Mouse (Mus musculus) left cerebral cortex, adult 9 months (tissue): ENCODE measurements around the gene Spice1.

Experiments
- DNase-seq, 2 experiments: peaks; one replicate each; pipeline ENCODE4 v3.0.0; 2022; ENCODE audit warnings: low spot score in 2 of 2

The Spice1 gene

DNA sequence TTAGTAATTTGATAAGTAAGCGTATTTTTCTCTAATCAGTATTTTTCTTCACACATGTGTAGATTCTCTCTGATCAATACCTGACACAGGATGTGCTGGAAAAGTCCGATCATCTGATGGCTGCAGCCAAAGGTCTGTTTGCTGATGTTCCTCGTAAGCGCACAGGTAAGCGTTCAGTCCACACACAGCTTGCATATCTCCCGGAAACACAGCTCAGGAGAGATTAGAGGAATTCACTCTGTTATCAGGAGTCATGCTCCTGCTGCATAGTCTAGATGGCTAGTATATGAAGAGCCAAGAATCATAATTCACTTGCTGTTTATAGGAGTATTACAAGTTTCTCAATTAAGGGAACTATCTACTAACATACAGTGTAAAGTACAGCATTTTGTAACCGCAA lies 18.6 kb downstream of the Spice1 start:
- DNase-seq, result no peak

- DNase-seq, result no peak
These were observed 28.5 kb downstream of the Spice1 start for GRCm38 (mm10) chr16:44375459-44375858.

DNA sequence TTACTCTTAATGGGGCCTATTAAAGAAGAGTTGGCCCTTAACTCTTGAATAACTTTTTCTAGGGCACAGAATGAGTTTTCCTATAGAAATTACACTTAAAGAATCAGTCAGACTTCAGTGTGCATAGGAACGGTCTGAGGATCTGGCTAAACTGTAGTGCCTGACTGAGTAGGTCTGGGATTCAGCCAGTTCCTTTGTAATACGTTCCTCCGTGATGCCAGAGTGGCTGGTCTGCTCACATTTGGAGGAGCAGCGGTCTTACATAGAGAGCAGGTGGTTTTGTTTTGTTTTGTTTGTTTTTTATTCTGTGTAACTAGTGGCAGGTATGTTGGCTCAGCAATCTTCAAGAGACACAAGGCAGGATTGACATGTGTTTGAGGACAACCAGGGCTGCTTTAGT lies 33.1 kb downstream of the Spice1 start:
- DNase-seq, result no peak

- DNase-seq, result no peak
These were observed 34.7 kb downstream of the Spice1 start for GRCm38 (mm10) chr16:44381578-44381977.

DNA sequence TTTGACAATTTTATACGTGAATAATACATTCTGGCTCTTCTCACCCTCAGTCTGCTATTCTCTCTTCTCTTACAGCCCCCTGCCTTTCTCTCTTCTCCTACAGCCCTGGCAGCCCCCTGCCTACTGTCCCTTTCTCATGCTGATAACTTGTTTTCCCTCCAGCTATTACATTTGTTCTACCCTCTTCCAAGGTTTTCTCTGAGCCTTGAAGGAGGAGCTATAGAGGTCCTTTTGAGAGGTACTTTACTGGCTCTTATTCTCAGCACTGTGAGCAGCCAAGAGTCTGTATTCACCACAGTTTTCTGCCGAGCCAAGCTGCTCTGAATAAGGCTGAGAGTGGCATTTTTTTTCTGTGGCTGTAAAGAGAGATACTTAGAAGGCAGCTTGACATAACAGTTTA lies 36.6 kb downstream of the Spice1 start:
- DNase-seq, result no peak

GRCm38 (mm10) chr16:44384251-44384650 lies 37.3 kb downstream of the Spice1 start:
- no peak for DNase-seq

DNA sequence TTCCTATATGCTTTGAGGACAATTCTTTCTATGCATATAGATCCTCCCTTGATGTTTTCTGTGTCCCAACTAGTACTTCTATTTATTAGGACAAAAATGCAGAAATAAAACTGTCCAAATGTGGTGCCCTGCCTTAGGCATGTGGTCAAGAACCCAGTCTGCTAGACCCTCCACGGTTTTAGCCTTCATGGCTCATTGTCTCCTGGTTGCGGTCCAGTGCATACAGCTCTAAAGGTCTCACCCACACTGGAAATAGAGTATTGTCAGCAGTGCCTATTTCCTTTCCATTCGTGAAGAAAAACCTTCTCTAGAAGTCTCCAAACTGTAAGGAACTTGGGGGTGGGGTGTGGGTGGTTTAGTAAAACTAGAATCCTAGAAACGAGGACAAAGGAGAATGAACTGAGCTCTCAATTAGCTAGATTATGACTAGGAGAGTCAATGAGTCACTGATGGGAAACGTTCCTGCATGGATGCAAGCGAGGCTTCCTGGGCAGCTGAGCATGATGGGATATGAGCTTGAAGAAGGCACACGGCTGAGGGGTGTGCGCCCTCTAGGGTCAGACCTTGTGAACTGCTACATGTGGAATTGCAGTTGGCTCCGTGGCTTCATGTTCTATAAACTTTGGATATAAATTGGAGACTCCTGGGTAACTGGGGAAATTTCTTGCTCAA lies 45.1 kb downstream of the Spice1 start:
- DNase-seq, result peak; percentile 77 to 83

- peak; percentile 77 to 90 for DNase-seq
These were observed 47.8 kb downstream of the Spice1 start, which contains the start of gene Cfap44 for GRCm38 (mm10) chr16:44394577-44395243. TSS of gene Cfap44 (plus strand) at chr16:44394796.

DNA sequence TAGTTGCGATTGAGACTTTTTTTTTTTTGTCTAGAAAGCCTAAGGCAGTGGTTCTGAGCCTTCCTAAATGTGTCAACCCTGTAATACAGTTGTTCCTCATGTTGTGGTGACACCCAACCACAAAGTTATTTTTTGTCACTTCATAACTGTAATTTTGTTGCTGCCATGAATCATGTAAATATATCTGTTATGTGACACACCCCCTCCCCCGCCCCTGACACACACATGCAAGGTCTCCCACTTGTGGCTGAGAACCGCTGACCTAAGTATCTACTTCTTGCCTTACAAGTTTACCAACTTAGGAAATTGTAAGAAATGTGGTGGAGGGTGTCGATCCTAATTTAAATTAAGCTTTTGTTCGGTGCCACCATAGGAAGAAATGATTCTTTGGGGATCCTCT lies 58.0 kb downstream of the Spice1 start:
- DNase-seq, result no peak

GRCm38 (mm10) chr16:44407211-44407610 lies 60.3 kb downstream of the Spice1 start:
- no peak for DNase-seq

DNA sequence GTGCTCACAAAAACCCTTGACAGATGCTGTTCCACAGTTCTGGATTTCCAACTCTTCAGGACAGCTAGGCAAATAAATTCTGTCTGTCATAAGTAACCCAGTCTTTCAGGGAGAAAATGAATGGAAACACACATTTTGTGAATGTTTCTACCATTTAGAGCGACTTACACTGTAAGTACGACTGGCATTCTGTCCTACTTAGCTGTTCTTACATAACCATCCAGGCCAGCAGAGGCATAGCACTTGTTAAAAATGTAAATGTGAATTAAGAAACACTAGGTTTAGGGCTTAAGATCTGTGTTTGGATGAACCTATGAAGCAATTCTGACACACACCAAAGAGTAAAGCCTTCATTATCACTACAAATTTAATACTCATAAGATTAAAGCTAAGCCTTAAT lies 61.4 kb downstream of the Spice1 start:
- no peak for DNase-seq

DNA sequence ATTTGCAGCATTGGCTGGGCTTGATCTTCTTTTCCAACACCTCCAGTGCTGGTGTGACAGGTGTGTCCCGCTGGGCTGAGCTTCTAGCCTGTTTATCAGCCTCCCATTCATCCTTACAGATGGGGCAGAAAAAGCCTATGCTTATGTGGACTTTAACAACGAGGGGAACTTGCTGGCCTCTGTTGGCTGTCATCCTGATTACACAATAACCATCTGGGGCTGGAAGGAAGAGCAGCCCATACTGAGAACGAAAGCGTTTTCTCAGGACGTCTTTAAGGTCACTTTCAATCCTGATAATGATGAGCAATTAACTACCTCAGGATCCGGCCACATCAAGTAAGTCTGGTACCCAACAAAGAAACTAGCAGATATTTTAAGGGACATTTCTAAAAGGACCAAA lies 63.3 kb downstream of the Spice1 start:
- DNase-seq, result no peak

DNA sequence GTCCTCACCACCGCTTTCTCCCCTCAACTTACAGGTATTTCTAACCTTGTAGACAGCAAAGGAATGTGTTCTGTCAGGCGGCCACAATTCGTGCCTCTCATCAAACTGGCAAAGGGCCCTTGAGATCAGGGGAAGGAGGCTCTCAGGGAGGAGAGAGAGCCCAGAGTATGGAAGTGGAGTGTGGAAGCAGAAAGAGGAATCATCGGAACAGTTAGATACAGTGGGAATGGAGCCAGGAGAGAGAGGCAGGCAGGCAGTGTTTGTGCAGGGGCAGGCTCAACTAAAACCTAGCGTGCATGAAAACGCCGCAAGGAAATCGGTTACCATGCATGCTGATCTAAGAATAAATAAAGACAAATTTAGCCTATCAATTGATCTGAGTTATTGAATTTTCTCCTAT lies 70.7 kb downstream of the Spice1 start:
- no peak for DNase-seq

DNA sequence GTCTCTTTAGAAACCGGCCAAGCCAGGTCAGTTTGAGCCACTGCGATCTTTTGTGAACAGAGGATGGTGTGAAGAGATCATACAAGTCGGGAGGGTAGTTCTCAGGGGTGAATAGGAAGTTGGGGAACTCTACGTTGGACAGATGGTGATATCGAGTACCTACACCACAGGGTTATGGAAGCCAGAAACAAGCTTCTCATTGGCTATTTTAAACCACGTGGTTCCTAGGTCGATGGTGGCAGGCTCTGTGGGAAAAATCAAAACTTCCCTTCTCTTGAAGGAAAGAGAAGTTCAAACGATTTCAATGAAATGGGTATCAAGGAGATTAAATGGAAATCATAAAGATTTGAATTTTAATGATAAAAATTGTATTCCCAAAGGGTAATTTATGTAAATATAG lies 74.8 kb downstream of the Spice1 start:
- no peak for DNase-seq

DNA sequence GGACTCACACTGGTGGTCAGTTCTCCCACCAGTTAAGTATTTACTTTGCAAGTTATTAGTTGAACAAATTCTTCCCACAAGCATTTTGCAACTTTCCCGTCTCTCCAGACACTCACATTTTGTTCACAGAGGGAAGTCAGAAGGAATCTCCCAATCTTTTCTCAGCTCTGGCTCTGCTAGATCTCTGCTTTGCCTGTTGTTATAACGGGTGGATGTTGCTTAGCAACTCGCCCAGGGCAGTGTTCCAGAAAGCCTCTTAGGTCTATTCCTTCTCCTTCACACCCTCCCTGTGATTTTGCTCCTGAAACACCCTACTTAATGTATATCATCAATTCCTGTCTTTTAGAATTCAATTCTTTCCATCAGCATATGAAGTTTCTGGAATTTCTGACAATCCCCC lies 76.6 kb downstream of the Spice1 start:
- DNase-seq, result peak; percentile 55 to 83

GRCm38 (mm10) chr16:44428456-44428855 lies 81.5 kb downstream of the Spice1 start:
- no peak for DNase-seq

- DNase-seq, result no peak
These were observed 83.1 kb downstream of the Spice1 start for GRCm38 (mm10) chr16:44430021-44430420.

- DNase-seq, result no peak
These were observed 88.0 kb downstream of the Spice1 start for GRCm38 (mm10) chr16:44434931-44435330.

- no peak for DNase-seq
These were observed 88.6 kb downstream of the Spice1 start for GRCm38 (mm10) chr16:44435481-44435880.
